Mouse (Mus musculus): ENCODE measurements around the gene Knl1. TPM values are rescaled to one million over a fixed set of nuclear protein-coding genes. Genes with fewer than 3 reads are reported as not detected.
"Not testable (repeated sequence)": the region's sequence is repeated elsewhere in the genome, so short reads cannot be mapped to it uniquely, and the experiment has no call there.

Gene Knl1
- 1 to 10 TPM in 1 of 2 experiments, under 1 TPM in 1; 0.16 to 1.2 TPM for total RNA-seq (2021)

DNA sequence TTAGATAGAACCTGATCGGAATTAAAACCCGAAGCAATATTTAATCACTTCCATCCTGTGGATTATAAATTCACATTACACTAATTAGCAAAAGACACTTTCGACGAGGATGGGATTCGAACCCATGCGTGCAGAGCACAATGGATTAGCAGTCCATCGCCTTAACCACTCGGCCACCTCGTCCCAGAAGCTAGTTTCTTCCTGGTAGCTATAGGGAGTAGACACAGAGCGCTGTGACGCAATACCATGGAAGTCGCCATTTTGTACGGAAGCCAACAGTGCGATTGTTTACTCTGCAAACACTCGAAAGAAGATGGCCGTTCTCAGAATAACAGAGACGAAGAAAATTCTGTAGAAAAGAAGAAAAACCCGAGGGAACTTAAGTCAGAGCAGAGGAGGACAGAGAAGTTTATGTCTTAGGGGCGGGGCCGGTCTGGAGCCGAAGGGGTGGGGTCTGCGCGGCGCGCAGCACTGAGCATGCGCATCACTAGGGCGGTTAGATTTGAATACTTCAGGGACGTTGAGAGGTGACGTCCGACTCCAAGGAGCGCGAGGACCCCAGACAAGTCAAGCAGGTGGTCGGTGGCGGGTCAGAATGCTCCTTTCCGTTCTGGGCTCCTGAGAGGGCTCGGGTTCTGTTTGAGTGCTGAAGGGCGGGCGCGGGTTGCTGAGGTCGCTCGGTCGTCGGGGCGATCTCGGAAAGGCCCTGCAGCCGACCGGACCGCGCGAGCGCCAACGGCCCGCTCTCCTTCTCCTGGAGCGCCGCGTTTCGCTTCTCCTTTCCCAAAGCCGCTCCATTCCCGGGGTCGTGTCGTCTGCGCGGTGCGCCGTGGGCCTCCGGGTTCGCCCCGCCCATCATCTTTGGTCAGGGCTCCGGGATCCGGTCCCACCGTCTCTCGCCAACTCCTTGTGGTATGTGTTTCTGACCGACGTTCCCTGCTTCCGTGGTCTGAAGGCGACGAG, at the start of gene Knl1:
Gene Knl1, plus strand, starts transcription at position 471 of the 963 bp plus-strand sequence.
- peak; percentile 96 to 98 for DNase-seq (ENCODE audit: low spot score in 2 of 2)
- intact Hi-C loops (cut with DNase I): loop anchor here (1.0 kb wide), 1 partner anchor 142 kb away; no protein-coding TSS in a partner anchor

DNA sequence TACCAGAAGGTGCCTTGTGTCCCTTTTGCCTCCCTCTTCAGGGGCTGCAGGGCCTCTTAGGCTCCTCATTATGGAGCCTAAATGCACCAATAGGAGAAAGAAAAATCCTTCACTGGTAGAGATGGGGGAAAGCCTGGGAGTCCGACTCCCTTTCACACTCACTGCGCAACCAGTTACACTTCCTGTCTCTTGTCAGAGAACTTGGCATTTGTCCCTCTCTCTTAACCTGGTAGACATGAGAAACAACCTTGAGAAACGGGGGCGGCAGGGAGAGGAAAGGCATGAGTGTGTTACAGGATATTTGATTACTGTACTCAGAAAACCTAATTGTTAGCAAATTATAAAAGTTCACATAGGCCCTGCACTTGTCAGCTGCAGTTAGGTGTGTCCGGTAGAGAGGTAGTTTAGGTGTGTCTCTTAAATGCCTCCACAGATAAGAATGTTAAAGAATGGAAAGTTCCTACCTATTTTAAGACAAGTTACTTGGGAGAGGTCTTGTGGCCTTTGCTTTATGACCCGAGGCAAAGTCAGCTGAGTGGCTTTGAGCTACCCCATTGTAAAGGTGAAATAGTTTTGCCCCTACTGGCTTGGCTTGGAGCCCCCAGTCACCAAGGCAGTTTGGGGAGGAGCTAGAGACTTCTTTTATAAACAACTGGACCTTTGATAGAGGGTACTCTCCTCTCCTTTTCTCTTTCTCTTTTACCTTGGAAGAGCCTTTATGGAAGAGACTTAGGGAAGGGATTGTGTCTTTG, 48.6 kb upstream of the Knl1 start:
- intact Hi-C loops (cut with DNase I): no loop called here
- no peak for DNase-seq (ENCODE audit: low spot score in 2 of 2)

DNA sequence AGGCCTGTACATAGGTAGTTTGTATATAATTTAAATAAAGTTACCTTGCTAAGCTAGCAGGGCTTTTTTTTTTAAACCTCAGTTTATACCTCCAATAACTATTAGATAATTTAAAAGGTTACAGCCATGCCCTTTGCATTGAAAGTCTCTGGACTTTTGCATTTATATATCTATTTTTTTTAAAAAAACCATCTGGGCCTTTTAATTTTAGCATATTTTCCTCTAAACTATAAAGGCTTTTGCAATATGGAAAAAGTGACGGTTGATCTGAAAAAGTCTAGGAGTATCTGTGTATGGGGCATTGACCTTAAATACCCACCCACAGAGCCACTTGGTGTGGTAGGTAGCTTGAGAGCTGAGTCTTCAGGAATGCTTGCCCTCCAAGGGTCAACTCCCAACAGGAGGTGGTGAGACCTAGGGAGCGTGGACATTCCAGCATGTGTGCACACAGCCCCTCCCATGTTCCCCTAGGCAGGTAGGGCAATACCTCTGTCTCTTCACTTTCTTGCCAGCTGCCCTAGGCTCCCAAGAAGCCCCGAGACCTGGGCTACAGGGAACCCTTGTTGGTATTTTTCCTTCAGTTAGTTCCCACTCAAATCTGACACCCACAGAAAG, 47.8 kb upstream of the Knl1 start:
- no peak for DNase-seq (ENCODE audit: low spot score in 2 of 2)
- intact Hi-C loops (cut with DNase I): no loop called here

DNA sequence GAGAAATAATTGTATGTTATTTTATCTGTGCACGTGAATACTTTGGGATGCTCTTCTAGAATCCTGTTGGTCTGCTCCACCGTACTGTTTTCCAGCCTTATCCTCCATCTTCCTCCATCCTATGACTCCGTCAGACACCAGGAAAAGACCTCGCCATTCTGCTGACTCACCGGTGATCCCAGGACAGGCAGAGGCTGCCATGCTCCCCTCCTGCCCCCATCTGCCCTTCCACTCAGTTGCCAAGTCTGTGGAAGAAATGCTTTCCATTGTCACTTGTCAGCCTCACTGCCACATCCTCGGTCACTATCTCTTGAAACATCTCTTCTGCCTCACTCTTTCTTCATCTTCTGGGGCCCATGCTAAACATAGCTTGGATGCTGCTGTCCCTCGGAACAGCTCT, 40.0 kb upstream of the Knl1 start:
- intact Hi-C loops (cut with DNase I): no loop called here

DNA sequence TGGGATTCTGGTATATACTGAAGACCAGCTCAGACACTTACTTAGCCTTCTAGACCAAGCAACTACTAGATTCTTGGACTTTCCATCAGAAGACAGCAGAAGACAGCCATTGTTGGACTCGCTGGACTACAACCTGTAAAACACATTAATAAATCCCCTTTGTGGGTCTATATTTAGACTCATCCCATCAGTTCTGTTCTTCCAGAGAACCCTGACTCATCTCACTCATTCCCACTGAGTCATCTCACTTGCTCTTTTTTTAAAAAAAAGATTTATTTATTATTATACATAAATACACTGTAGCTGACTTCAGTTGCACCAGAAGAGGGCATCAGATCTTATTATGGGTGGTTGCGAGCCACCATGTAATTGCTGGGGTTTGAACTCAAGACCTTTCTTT, 37.5 kb upstream of the Knl1 start:
- intact Hi-C loops (cut with DNase I): no loop called here

More for the DNA sequence above, 40.0 kb upstream of the Knl1 start:
- no peak for DNase-seq (ENCODE audit: low spot score in 2 of 2)

DNA sequence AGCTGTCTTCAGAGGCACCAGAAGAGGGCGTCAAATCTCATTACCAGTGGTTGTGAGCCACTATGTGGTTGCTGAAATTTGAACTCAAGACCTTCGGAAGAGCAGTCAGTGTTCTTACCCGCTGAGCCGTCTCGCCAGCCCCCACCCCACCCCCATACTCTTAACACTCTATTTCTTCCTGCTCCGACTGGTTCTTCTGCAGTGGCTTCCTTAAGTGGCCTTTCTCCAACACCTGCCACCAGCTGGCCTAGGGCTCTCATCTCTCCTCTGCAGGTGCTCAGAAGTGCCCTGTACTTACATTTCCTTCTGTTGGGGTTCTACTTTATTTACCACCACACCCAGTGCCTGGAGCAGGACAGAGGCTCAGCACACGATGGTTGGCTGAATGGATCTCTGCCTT, 31.9 kb upstream of the Knl1 start:
- DNase-seq (ENCODE audit: low spot score in 2 of 2): no peak
- intact Hi-C loops (cut with DNase I): no loop called here

More for the DNA sequence above, 37.5 kb upstream of the Knl1 start:
- no peak for DNase-seq (ENCODE audit: low spot score in 2 of 2)

DNA sequence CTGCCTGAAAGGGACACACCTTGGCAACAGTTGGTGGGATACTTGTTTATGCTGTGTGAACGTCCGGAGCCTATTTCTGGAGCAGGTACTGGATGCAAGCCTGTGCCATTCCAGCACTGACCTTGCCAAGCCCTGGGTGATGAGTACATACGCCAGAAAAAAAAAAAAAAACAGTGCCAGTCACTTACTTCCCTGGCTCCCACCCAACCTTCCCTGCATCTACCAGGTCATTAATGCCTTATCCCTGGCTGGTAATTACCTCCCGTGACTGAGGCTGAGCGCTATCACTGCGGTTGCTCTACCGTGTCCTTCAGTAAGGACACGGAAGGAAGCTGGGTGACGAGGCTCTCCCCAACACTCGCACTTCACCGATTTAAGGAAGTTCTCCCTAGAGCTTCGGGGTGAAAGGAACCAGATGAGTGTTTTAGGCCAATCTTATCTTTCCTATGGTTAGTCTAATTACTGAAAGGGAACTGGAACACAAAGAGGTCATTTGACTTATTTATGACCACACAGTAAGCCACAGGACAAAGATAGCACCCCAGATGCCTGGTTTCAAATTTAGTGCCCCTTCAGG, 31.2 kb upstream of the Knl1 start:
- DNase-seq (ENCODE audit: low spot score in 2 of 2): no peak
- intact Hi-C loops (cut with DNase I): no loop called here

DNA sequence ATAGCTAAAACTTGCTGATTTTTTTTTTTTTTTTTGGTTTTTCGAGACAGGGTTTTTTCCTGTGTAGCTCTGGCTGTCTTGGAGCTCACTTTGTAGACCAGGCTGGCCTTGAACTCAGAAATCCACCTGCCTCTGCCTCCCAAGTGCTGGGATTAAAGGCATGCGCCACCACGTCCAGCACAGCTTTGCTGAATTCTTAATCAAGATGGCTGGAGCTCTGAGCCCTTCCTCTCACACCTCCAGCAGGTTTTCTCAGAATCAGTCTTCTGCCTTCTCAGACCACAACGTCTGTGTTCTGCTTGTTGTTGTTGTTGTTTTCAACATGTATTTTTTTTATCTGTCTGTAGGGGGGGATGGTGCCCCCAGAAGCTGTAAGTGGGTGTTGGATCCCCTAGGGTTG, 30.6 kb upstream of the Knl1 start:
- intact Hi-C loops (cut with DNase I); DNase-seq (ENCODE audit: low spot score in 2 of 2): not testable (repeated sequence)

DNA sequence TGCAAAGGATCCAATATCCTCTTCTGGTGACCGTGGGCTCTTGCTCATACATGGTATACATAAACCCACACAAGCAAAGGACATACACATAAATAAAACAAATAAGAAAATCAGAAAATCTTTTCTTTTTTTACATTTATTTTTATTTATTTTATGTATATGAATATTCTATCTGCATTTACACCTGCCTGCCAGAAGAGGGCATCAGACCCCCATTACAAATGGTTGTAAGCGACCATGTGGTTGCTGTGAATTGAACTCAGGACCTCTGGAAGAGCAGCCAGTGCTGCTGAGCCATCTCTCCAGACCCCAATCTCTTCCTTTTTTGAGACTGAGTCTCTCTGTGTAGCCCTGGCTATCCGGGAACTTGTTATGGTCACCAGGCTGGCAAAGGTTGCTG, 29.3 kb upstream of the Knl1 start:
- no peak for DNase-seq (ENCODE audit: low spot score in 2 of 2)
- intact Hi-C loops (cut with DNase I): no loop called here

DNA sequence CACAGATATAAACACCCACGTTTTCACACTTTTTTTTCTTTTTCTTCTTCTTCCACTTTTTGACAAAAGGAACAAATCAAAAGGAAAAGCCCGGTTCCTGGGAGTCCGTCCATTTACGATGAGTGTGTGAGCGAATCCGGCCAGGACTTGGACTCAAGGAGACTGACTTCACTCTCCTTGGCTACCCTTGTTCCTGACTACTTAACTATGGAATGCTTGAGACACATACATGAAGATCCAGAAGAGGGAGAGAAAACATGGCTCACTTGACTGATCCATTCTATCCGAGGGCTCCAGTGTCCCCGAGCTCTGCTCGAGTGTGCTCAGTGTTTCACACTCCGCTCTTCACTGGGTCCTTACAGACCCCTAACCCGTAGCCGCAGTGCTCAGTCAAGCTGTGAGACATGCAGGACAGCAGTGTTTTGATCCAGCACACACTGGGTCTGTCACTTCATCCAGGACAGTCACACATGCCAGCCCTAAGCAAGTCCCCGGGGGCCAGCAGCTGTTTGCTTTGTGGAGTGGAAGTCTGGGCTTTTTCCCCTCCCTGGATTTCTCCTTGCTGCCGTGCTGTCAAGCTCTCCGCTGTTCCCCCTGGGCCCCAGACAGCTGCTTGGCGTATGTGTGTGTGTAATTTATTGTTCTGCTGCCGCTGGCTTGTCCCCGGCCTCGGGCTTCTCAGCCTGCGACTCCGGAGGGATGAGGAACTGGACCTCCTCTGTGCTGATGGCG, 28.4 kb upstream of the Knl1 start:
- intact Hi-C loops (cut with DNase I): no loop called here
- no peak for DNase-seq (ENCODE audit: low spot score in 2 of 2)

DNA sequence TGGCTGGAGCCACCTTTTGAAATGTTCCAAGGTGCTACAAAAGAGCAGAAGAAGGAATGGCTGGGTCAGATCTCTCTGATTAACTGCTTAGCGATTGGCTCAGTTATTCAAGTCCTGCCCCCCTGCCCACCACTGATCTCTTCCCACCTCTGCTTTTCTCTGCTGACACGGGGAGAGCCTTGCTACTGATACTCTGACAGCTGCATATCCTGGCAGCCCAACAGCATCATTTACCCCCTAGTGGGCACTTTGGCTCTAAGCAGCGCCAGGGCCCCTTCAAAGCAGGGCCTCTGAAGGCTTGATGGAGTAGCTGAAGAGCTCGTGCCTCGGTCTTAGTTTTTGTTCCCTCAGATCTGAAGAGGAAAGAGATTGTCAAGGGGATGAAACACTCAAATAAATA, 27.8 kb upstream of the Knl1 start:
- intact Hi-C loops (cut with DNase I): no loop called here
- no peak for DNase-seq (ENCODE audit: low spot score in 2 of 2)

DNA sequence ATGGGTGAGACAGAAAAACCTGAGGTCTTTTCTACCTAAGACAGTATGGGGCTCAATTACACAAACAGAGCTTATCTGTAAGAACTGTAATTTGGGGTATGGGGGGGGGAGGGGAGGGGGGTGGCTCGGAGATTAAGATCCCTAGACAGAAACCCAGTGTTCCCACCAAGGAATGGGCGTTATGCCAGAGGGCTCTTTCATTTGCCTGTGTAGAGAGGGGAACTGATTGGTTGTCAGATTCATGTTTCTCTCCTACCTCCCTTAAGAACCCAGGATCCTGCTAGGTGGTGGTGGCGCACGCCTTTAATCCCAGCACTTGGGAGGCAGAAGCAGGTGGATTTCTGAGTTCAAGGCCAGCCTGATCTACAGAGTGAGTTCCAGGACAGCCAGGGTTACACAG, 27.4 kb upstream of the Knl1 start:
- intact Hi-C loops (cut with DNase I): no loop called here

DNA sequence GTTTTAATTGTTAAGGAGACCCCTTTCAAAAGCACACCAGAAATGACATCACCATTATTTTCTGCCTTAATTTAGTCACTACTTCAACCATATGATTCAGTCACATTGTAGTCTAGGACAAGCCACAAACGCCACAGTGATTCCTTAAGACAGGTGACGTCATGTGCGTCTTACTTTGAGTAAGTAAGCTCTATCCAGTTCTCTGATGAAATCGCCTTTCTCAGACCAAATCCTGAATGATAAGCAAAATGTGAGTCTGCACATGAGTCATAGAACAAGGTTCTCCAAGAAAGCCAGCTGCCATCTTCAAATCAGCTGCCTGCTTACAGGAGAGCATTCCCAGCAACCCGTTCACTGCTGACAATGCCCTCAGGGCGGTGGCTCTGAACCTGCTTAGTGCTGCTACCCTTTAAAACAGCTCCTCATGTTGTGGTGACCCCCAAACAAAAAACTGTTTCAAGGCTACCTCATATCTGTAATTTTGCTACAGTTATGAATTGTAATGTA, 23.7 kb upstream of the Knl1 start:
- DNase-seq (ENCODE audit: low spot score in 2 of 2): no peak
- intact Hi-C loops (cut with DNase I): no loop called here

More for the DNA sequence above, 27.4 kb upstream of the Knl1 start:
- no peak for DNase-seq (ENCODE audit: low spot score in 2 of 2)

DNA sequence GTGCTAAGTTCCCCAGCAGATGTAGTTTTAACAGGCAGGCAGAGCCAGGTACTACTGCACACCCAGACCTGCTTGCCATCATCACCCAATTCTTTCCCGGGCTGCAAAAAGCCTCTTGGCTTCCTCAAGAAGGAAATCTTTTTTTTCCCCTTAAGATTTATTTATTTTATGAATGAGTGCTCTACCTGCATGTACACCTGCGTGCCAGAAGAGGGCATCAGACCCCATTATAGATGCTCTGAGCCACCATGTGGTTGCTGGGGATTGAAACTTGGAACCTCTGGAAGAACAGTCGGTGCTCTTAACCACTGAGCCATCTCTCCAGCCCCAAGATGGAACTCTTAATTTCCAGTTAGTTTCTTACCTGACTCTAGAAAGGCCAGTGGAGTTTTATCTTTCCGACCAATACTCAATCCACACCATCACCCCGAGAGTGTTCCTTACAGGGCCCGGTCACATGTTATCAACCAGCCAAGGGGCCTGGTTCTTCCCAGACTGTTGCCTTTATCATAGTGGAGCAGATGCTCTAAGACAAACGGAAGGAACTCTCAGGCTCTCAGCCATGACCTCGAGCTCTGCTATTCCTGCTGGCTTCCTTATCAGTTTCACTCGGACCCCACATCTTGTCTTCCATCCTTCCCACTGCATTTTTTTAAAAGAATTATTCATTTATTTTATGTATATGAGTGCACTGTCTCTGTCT, 22.2 kb upstream of the Knl1 start:
- intact Hi-C loops (cut with DNase I): no loop called here
- no peak for DNase-seq (ENCODE audit: low spot score in 2 of 2)

DNA sequence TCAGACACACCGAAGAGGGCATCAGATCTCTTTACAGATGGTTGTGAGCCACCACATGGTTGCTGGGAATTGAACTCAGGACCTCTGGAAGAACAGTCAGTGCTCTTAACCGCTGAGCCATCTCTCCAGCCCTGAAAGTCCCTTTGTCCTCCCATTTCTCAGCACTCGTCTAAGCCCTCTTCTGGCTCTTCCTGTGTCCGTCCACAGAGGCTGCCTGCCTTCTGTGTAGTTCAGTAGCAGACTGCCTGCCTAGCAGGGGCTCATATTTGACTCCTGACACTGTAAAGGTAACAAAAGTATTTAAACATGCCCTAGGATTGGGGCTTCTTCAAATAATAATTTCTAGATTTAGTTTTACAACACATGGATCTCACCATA, 21.7 kb upstream of the Knl1 start:
- no peak for DNase-seq (ENCODE audit: low spot score in 2 of 2)
- intact Hi-C loops (cut with DNase I): no loop called here

DNA sequence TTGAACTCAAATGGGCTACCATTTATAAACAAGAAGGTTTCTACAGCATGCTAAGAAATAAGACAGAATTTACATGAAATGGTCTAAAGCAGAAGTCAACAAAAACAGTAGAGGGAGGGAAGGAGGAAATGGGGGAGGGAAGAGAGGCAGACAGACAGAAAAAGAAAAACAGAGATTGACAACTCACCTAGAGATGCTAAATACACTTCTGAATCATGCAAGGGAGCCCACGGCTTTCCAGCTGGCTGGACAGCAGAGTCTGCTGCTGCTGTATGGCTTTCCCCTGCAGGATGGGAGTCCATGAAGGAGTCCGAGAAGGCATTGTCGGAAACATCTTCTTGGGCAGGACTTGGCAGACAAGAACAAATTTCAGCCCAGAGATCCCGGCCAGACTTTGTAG, 20.0 kb upstream of the Knl1 start:
- intact Hi-C loops (cut with DNase I): no loop called here
- no peak for DNase-seq (ENCODE audit: low spot score in 2 of 2)

DNA sequence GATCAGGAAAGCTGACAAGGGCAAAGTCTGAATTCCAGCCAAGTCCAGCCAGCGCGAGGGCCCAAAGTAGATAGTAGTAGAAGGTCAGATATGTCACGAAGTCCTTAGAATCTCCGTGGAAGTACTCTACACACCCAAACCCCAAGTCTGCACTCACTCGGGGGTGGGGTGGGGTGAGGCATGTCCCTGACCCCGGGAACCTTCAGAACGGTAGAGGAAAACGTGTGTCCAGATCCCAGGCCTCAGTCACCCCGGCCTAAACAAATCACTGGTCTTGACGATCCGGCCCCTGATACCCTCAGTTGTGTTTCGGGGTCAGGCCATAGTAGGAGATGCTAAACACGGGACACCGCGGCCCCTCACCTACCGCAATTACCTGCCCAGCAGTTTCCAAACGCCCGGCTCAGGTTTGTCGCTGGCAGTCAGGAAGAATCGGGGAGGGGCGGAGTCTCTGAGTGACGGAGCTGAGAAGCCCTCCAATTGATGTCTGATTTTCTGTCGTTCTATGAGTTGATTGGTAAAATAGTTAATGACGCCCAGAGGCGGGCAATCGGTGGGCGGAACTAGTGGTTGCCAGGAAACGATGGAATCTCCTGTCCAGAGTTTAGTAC, 17.9 kb upstream of the Knl1 start, which contains the start of gene Ccdc32:
Gene Ccdc32, minus strand, starts transcription at position 453 of the 611 bp plus-strand sequence.
- intact Hi-C loops (cut with DNase I): no loop called here
- DNase-seq (ENCODE audit: low spot score in 2 of 2): peak; percentile 88 to 94

DNA sequence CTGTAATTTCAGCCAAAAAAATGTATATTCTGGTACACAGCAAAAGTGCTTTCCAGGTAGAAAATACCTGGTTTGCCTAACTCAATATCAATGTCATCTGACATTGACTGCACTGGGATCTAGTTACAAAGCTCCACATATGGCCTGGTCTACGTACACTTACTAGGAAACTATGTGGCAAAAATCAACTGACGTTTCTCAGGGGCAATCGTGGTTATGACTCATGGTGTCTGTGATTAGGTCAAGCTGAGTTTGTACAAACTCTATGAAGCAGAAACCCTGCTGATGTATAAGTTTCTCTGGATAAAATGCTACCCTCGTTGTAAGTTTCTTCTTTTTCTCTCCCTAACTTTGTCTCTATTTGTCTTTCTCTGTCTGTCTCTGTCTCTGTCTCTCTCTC, 14.7 kb upstream of the Knl1 start:
- intact Hi-C loops (cut with DNase I): no loop called here
- DNase-seq (ENCODE audit: low spot score in 2 of 2): no peak

Data from left cerebral cortex, postnatal 36 days (tissue).